Mouse (Mus musculus) spleen, adult 2 months (tissue): ENCODE results near the gene 0610009B22Rik.

Experiments used
- CTCF ChIP-seq: fragments of 200-500 bp; IDR thresholded peaks from 2 replicates; pipeline ENCODE4 v1.5.1; 2011; ENCODE audit warnings: mild to moderate bottlenecking, inconsistent platforms; ENCODE audit not compliant: insufficient read depth, insufficient read length, insufficient replicate concordance; ENCODE audit errors: extremely low read depth
- POLR2A ChIP-seq: fragments of 200-500 bp; IDR thresholded peaks from 2 replicates; pipeline ENCODE4 v1.6.1; 2011; ENCODE audit warnings: low read depth, low read length, inconsistent platforms

- TF ChIP-seq CTCF: no peak
- TF ChIP-seq POLR2A: no peak
Observed at GRCm38 (mm10) chr11:51706451-51706850, 17.8 kb upstream of the 0610009B22Rik start.
